Mouse (Mus musculus): ENCODE data around the gene Trip10.
A peak's percentile ranks its signal among the peaks of the same experiment; 100 is the strongest.
"Not testable (repeated sequence)": the region's sequence is repeated elsewhere in the genome, so short reads cannot be mapped to it uniquely, and the experiment has no call there.

Gene Trip10

GRCm38 (mm10) chr17:57264972-57265945 lies 16.0 kb downstream of the Trip10 start:
- DNase-seq, result peak; percentile 66 to 84

GRCm38 (mm10) chr17:57267556-57268126 lies 18.4 kb downstream of the Trip10 start:
- DNase-seq, result no peak

- DNase-seq, result no peak
Measured at GRCm38 (mm10) chr17:57271301-57271700, 22.0 kb downstream of the Trip10 start.

- no peak for DNase-seq
Measured at GRCm38 (mm10) chr17:57273846-57274245, 24.6 kb downstream of the Trip10 start.

GRCm38 (mm10) chr17:57274686-57275085 lies 25.4 kb downstream of the Trip10 start:
- peak in 1 of 2 experiments; percentile 25 for DNase-seq

GRCm38 (mm10) chr17:57275111-57275996 lies 26.1 kb downstream of the Trip10 start:
- DNase-seq, result peak; percentile 85 to 92

- DNase-seq, result peak; percentile 26 to 28
Measured at GRCm38 (mm10) chr17:57275997-57276351, 26.7 kb downstream of the Trip10 start.

GRCm38 (mm10) chr17:57276634-57277121 lies 27.4 kb downstream of the Trip10 start:
- DNase-seq, result peak; percentile 78 to 83

- not testable (repeated sequence) for DNase-seq
Measured at GRCm38 (mm10) chr17:57277598-57278261, 28.5 kb downstream of the Trip10 start.

- no peak for DNase-seq
Measured at GRCm38 (mm10) chr17:57278537-57278936, 29.3 kb downstream of the Trip10 start.

GRCm38 (mm10) chr17:57278943-57279590 lies 29.8 kb downstream of the Trip10 start, which contains the start of gene Vav1:
Vav1 (plus strand) TSS chr17:57279100.
- DNase-seq, result no peak

- no peak for DNase-seq
Measured at GRCm38 (mm10) chr17:57279591-57280224, 30.5 kb downstream of the Trip10 start.

GRCm38 (mm10) chr17:57280411-57280810 lies 31.2 kb downstream of the Trip10 start:
- no peak for DNase-seq

- no peak for DNase-seq
Measured at GRCm38 (mm10) chr17:57283906-57284305, 34.7 kb downstream of the Trip10 start.

GRCm38 (mm10) chr17:57285077-57285476 lies 35.8 kb downstream of the Trip10 start:
- DNase-seq, result no peak

- DNase-seq, result no peak
Measured at GRCm38 (mm10) chr17:57286718-57287355, 37.6 kb downstream of the Trip10 start.

GRCm38 (mm10) chr17:57289252-57289651 lies 40.0 kb downstream of the Trip10 start:
- no peak for DNase-seq

- no peak for DNase-seq
Measured at GRCm38 (mm10) chr17:57290001-57290670, 40.9 kb downstream of the Trip10 start.

- DNase-seq, result no peak
Measured at GRCm38 (mm10) chr17:57290671-57291055, 41.4 kb downstream of the Trip10 start.

- no peak for DNase-seq
Measured at GRCm38 (mm10) chr17:57292302-57292701, 43.0 kb downstream of the Trip10 start.

Measured in cerebellum, postnatal 25 days (tissue).